Mouse (Mus musculus) spleen, postnatal 14 days (tissue): Measurements from ENCODE around the gene Fxyd7.

Source experiments
- DNase-seq, 2 experiments: peaks; one replicate each; pipeline ENCODE4 v3.0.0; 2021 to 2022; ENCODE audit warnings: low spot score in 2 of 2

Fxyd7 gene

GRCm38 (mm10) chr7:31076492-31076891, 25.2 kb upstream of the Fxyd7 start, which contains the start of gene Fxyd3:
TSS of gene Fxyd3 (minus strand) at chr7:31076704.
- DNase-seq: no peak

- DNase-seq: no peak
These were observed 23.4 kb upstream of the Fxyd7 start for GRCm38 (mm10) chr7:31074713-31075069.

- no peak for DNase-seq
These were observed 22.9 kb upstream of the Fxyd7 start for GRCm38 (mm10) chr7:31074061-31074712.

- DNase-seq: no peak
These were observed 22.3 kb upstream of the Fxyd7 start for GRCm38 (mm10) chr7:31073546-31073945.

- DNase-seq: no peak
These were observed 21.1 kb upstream of the Fxyd7 start for GRCm38 (mm10) chr7:31072326-31072725.

- no peak for DNase-seq
These were observed 19.1 kb upstream of the Fxyd7 start for GRCm38 (mm10) chr7:31070324-31070723.

GRCm38 (mm10) chr7:31069491-31069890, 18.2 kb upstream of the Fxyd7 start:
- no peak for DNase-seq

- no peak for DNase-seq
These were observed 16.6 kb upstream of the Fxyd7 start for GRCm38 (mm10) chr7:31067836-31068235.

GRCm38 (mm10) chr7:31063074-31063560, 11.8 kb upstream of the Fxyd7 start:
- no peak for DNase-seq

GRCm38 (mm10) chr7:31060621-31061010, 9.3 kb upstream of the Fxyd7 start:
- DNase-seq: no peak

GRCm38 (mm10) chr7:31059919-31060620, 8.8 kb upstream of the Fxyd7 start:
- no peak for DNase-seq

GRCm38 (mm10) chr7:31059108-31059507, 7.8 kb upstream of the Fxyd7 start, which contains the start of gene Lgi4:
TSS of gene Lgi4 (plus strand) at chr7:31059342.
- peak; percentile 40 to 71 for DNase-seq

- DNase-seq: no peak
These were observed 6.9 kb upstream of the Fxyd7 start for GRCm38 (mm10) chr7:31058211-31058610.

GRCm38 (mm10) chr7:31057730-31058129, 6.5 kb upstream of the Fxyd7 start:
- DNase-seq: no peak

- DNase-seq: no peak
These were observed 5.8 kb upstream of the Fxyd7 start, which contains the start of gene Fxyd1 for GRCm38 (mm10) chr7:31057071-31057470. TSS of gene Fxyd1 (minus strand) at chr7:31057199.

- no peak for DNase-seq
These were observed 5.2 kb upstream of the Fxyd7 start for GRCm38 (mm10) chr7:31056448-31056847.

GRCm38 (mm10) chr7:31055883-31056282, 4.6 kb upstream of the Fxyd7 start:
- DNase-seq: no peak

GRCm38 (mm10) chr7:31055354-31055824, 4.1 kb upstream of the Fxyd7 start:
- DNase-seq: no peak

GRCm38 (mm10) chr7:31054661-31055320, 3.5 kb upstream of the Fxyd7 start:
- no peak for DNase-seq

- DNase-seq: no peak
These were observed 2.7 kb upstream of the Fxyd7 start for GRCm38 (mm10) chr7:31053882-31054447.

- no peak for DNase-seq
These were observed 1.6 kb upstream of the Fxyd7 start for GRCm38 (mm10) chr7:31052636-31053434.
